Mouse (Mus musculus): ENCODE data around the gene BC035947.

- TF ChIP-seq EP300 (IDR thresholded peaks at IDR 0.05; ENCODE audit: low read depth) (no peak), CTCF (IDR thresholded peaks at IDR 0.05; ENCODE audit: low read depth) (no peak)
Observed at GRCm38 (mm10) chr1:78538396-78538795, 26.4 kb upstream of the BC035947 start.
